Mouse (Mus musculus) heart, adult 2 months (tissue): Measurements from ENCODE around the gene Paqr6. TPM values are rescaled to one million over a fixed set of nuclear protein-coding genes. Genes with fewer than 3 reads are reported as not detected.

Source experiments
- DNase-seq, 2 experiments: peaks; one replicate each; pipeline ENCODE4 v3.0.0; 2021
- H3K27ac ChIP-seq: fragments of 200-600 bp; 2 replicates; pipeline ENCODE4 v1.8.1; 2022
- H3K27me3 ChIP-seq: fragments of 200-500 bp; 2 replicates; pipeline ENCODE4 v1.6.1; 2012; ENCODE audit warnings: mild to moderate bottlenecking, low read length, inconsistent platforms, mixed read lengths; ENCODE audit not compliant: control insufficient read depth, insufficient read depth
- H3K36me3 ChIP-seq: fragments of 200-500 bp; 2 replicates; pipeline ENCODE4 v1.6.1; 2012; ENCODE audit warnings: low read length, inconsistent platforms; ENCODE audit not compliant: control insufficient read depth, insufficient read depth
- H3K4me1 ChIP-seq: fragments of 200-500 bp; 2 replicates; pipeline ENCODE4 v1.6.1; 2011; ENCODE audit warnings: low read length; ENCODE audit not compliant: control insufficient read depth, insufficient read depth
- H3K4me3 ChIP-seq: fragments of 200-600 bp; 2 replicates; pipeline ENCODE4 v1.8.1; 2022
- H3K79me2 ChIP-seq: fragments of 200-500 bp; replicated peaks from 2 replicates; pipeline ENCODE4 v1.6.1; 2012; ENCODE audit warnings: mild to moderate bottlenecking, inconsistent platforms, low read length, moderate library complexity, mixed read lengths; ENCODE audit not compliant: control insufficient read depth, insufficient read depth
- H3K9ac ChIP-seq: fragments of 200-500 bp; 2 replicates; pipeline ENCODE4 v1.6.1; 2012; ENCODE audit warnings: low read depth, mild to moderate bottlenecking, control low read depth, inconsistent platforms, low read length, mixed read lengths
- CTCF ChIP-seq: fragments of 200-600 bp; IDR thresholded peaks from 2 replicates; pipeline ENCODE4 v1.8.1; 2022; ENCODE audit warnings: antibody characterized with exemption, mild to moderate bottlenecking, moderate library complexity
- EP300 ChIP-seq: fragments of 200-500 bp; IDR thresholded peaks from 2 replicates; pipeline ENCODE4 v1.6.1; 2011; ENCODE audit warnings: low read depth, low read length, control low read depth; ENCODE audit not compliant: insufficient read depth
- POLR2A ChIP-seq: fragments of 200-500 bp; IDR thresholded peaks from 2 replicates; pipeline ENCODE4 v1.6.1; 2011; ENCODE audit warnings: mild to moderate bottlenecking, low read depth, low read length, control low read depth; ENCODE audit not compliant: insufficient read depth
- WGBS: fragments of 180-500 bp; shearing (Covaris S2); methylation state at CpG from one replicate; pipeline ENCODE4 v1.1.7; 2018; 5-methylcytosine and 5-hydroxymethylcytosine counted together
- intact Hi-C: fragments of 180-260 bp; cut with DNase I; formaldehyde crosslinking; loops from one replicate; pipeline ENCODE4 v1.15.1; 2025
- polyA plus RNA-seq: library from polyadenylated mRNA; depleted of rRNA; stranded (reverse); fragments of >200 nt; gene quantifications from 2 replicates; pipeline ENCODE4 v1.2.3, GENCODE M21; 2012
- total RNA-seq, 2 experiments: library from RNA; stranded (reverse); gene quantifications; 2 replicates each; pipeline ENCODE4 v1.2.3; 2021

Paqr6 gene
- total and polyA plus RNA-seq, 3 experiments: 0.44 to 7.5 (median 0.57) TPM

DNA sequence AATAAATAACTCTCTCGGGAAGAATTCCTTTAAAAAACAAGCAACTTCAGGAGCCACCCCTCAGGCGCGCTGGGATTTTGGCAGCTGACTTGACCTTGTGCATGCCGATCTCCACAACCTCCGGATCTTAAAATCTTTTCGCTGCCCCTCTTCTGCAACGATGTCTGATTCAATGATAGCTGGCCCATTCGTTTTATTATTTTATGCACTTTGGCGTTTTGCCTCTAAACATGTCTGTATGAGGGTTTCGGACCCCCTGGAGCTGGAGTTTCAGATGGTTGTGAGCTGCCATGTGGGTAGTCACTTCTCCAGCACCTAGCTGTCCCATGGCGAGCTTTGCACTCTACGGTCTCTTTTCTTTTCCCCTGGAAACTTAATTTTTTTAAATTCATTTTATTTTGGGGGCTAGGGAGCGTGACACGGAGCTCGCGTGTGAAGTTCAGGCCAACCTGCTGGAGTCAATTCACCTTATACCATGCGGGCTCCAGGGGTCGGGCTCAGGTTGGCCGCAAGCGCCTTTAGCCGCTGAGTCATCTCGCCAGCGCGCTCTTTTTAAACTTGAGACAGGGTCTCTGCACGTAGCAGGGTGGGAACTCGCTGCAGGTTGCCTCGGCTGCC is 28.8 kb upstream of the Paqr6 start:
- TF ChIP-seq POLR2A (no peak), EP300 (no peak), CTCF (no peak)
- no peak for DNase-seq
- peak overlapping the region; percentile 99 for H3K27ac ChIP-seq
- no peaks in the 10 kb centered on the region; the same call in 1 of the 2 replicates for H3K79me2 ChIP-seq
- no peaks in the 10 kb centered on the region for H3K36me3 ChIP-seq
- H3K4me1 ChIP-seq: peaks cover 6% of the 10 kb centered on the region
- intact Hi-C loops: loop anchor here (5.0 kb wide), 1 partner anchor 38 kb away; the partner anchor contains the start of genes Cct3 and Tsacc
- peak overlapping the region; percentile 85 for H3K4me3 ChIP-seq
- WGBS: 1% methylated on average over 27 of the region's 27 CpGs
- peak overlapping the region; percentile 75 for H3K9ac ChIP-seq
- H3K27me3 ChIP-seq: no peaks in the 10 kb centered on the region

DNA sequence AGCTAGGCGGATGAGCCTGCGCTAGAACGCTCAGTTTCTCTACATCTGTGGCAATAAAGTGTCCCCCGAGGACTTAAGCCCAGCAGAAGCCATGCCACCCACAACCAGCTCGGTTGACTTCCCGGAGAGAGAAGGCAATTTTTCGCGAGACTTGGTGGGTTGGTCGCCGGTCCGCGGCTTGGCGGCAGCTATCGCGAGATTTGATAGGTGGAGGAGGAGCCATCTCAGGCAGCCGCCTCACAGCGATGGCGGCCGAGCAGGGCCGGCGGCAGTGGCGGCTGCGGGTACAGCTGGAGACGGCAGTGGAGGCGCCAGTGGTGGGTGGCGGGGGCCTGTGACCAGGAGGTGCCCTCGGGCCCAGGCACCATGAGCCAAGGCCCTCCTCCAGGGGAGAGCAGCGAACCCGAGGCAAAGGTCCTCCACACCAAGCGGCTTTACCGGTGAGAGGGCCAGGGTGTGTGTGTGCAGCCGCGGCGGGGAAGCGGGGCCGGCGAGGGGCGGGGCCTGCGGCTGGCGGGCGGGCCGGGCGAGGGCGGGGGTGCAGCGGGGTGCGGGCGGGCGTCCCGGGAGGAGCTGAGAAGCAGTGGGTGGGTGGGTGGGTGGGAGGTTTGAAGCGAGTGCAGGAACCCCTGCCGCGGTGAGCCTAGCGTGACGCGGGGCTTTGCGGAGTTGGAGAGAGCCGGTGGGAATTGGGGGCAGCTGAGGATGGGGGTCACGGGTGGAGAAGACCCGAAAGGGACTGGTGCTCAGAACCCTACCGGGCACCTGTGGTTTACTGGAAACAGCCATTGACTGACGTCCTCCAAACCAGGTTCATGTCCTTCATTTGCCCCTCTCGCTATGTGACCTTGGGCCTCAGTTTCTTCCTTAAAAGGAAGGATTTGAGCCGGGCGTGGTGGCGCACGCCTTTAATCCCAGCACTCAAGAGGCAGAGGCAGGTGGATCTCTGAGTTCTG is 28.0 kb upstream of the Paqr6 start, which contains the start of the genes Tmem79 and Smg5:
Gene Tmem79 (minus strand): TSS at position 91 of the 956 bp plus-strand sequence.
Gene Smg5 (plus strand): TSS at position 203 of the 956 bp plus-strand sequence.
- intact Hi-C loops: loop anchor here (5.0 kb wide), 1 partner anchor 39 kb away; the partner anchor contains the start of genes Cct3 and Tsacc
- under 1% methylated on average over 59 of the region's 66 CpGs for WGBS

DNA sequence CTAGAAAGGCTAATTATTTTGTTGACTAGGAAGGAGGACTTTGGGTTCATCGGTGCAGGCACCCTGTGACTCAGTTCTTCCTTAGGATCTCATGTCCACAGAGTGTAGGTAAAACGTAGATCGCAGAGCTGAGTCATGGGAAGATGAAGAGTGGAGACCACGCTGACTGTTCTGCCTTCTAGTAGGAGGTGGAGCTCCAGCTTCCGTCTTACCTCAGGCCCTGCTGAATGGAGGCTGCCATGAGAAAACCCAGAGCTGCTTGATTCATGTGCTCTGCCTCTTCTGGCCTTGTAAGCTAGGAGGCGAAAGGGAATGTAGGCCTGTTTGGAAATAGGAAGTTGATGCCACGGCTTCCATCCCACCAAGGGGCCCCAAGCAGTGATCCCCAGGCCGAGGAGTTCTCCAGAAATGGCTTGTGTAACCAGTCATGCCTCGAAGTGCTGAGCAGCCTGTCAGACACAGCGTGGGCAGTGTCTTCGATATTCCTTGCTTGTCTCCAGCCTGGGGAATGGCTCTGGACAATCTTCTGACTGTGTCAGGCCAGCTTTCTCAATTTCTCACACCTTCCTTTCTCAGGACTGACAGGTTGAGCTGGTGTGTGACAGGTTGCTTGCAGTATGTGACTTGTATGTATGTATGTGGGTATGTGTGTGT is 26.9 kb upstream of the Paqr6 start:
- H3K9ac ChIP-seq: no peak overlapping the region
- peaks cover 6% of the 10 kb centered on the region for H3K4me1 ChIP-seq
- peak overlapping the region; percentile 85; the same call in 1 of the 2 replicates for H3K4me3 ChIP-seq
- WGBS: 36% methylated on average over 11 of the region's 11 CpGs
- peak in 1 of 2 experiments; percentile 28 for DNase-seq
- peak overlapping the region; percentile 99; the same call in 1 of the 2 replicates for H3K27ac ChIP-seq
- H3K79me2 ChIP-seq: no peaks in the 10 kb centered on the region; the same call in 1 of the 2 replicates
- no peak for TF ChIP-seq POLR2A
- TF ChIP-seq CTCF: no peak
- no peak for TF ChIP-seq EP300
- H3K27me3 ChIP-seq: no peaks in the 10 kb centered on the region
- intact Hi-C loops: loop anchor here (5.0 kb wide), 1 partner anchor 40 kb away; the partner anchor contains the start of genes Cct3 and Tsacc
- H3K36me3 ChIP-seq: no peaks in the 10 kb centered on the region; the same call in 1 of the 2 replicates

More for the DNA sequence above, 28.0 kb upstream of the Paqr6 start, which contains the start of the genes Tmem79 and Smg5:
- Histone ChIP-seq H3K9ac (peak within 1 kb of the TSS; percentile 95), H3K4me3 (peak within 1 kb of the TSS; percentile 85), H3K4me1 (peaks cover 6% of the 10 kb centered on the region), H3K79me2 (no peaks in the 10 kb centered on the region; the same call in 1 of the 2 replicates), H3K27ac (peak within 1 kb of the TSS; percentile 99), H3K36me3 (no peaks in the 10 kb centered on the region), H3K27me3 (no peaks in the 10 kb centered on the region)
- DNase-seq: peak; percentile 97 to 98
- TF ChIP-seq CTCF: no peak
- peak; percentile 99 for TF ChIP-seq POLR2A

DNA sequence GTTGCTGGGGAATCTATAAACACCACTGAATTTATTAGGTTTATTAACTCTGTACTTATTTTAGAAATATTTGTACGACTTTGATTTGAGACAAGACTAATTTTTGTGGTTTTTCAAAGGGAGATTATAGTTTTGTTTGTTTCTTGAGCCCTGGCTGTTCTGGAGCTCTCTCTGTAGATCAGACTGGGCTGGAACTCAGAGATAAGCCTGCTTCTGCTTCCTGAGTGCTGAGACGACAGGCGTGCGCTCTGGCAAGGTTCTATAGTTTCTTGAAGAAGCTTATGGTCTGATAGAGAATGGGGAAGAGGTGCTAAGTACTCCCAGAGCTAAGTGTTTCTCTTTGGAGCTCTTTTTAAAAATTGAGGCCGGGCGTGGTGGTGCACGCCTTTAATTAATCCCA is 26.1 kb upstream of the Paqr6 start:
- H3K36me3 ChIP-seq: no peaks in the 10 kb centered on the region; the same call in 1 of the 2 replicates
- TF ChIP-seq EP300: no peak
- no peak for TF ChIP-seq CTCF
- no peak for TF ChIP-seq POLR2A
- H3K4me3 ChIP-seq: no peak overlapping the region
- no peak overlapping the region for H3K27ac ChIP-seq
- peaks cover 6% of the 10 kb centered on the region for H3K4me1 ChIP-seq
- WGBS: 74% methylated on average over 7 of the region's 7 CpGs
- no peaks in the 10 kb centered on the region; the same call in 1 of the 2 replicates for H3K79me2 ChIP-seq
- intact Hi-C loops: loop anchor here (5.0 kb wide), 1 partner anchor 41 kb away; the partner anchor contains the start of genes Cct3 and Tsacc
- DNase-seq: no peak
- H3K9ac ChIP-seq: no peak overlapping the region
- no peaks in the 10 kb centered on the region for H3K27me3 ChIP-seq

DNA sequence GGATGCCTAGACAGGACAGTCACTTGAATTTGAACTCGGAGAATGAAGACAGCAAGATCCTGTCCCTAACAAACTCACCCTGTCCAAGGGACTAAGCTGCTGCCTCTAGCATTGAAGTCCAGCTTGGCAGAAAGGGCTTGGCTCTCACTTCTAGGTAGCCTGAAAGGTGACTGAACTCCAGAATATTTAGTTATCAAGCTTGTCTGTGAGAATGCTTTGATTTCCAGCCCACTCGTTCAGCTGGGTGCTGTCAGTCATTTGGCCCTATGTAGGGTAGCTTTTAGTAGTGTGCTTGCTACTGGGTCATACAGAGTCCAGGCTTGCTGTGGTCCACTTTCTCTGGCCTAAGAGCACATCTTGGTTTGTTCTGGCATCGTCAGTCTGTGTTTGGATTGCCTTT is 25.4 kb upstream of the Paqr6 start:
- DNase-seq: no peak
- peaks cover 6% of the 10 kb centered on the region for H3K4me1 ChIP-seq
- H3K4me3 ChIP-seq: no peak overlapping the region
- intact Hi-C loops: loop anchor here (5.0 kb wide), 1 partner anchor 42 kb away; the partner anchor contains the start of genes Cct3 and Tsacc
- H3K9ac ChIP-seq: no peak overlapping the region
- no peaks in the 10 kb centered on the region for H3K27me3 ChIP-seq
- no peaks in the 10 kb centered on the region; the same call in 1 of the 2 replicates for H3K79me2 ChIP-seq
- H3K27ac ChIP-seq: no peak overlapping the region
- H3K36me3 ChIP-seq: no peaks in the 10 kb centered on the region; the same call in 1 of the 2 replicates
- 43% methylated on average over 3 of the region's 3 CpGs for WGBS
- TF ChIP-seq EP300: no peak
- TF ChIP-seq CTCF: no peak
- no peak for TF ChIP-seq POLR2A
